Comparison of ENCODE assay signal across 8 mouse cellular contexts in genomic region chr9:104408571-104409294, GRCm38 (mm10).
DNase-seq lines count a peak whose midpoint lies in the region; ATAC-seq and TF ChIP-seq lines count a peak whose summit lies in the region.

No protein-coding gene starts in this region.

- DNase-seq in cerebellum, adult 11 months: peak; percentile 12
- DNase-seq in cerebellum, adult 18-20 months: peak; percentile 16 to 18
- DNase-seq in forelimb bud, embryonic 11.5 days (ENCODE audit: low read depth, low spot score): peak; percentile 69
- peak; percentile 11 to 12 for DNase-seq in kidney, adult 8-10 months
- DNase-seq in limb, embryonic 11.5 days (ENCODE audit: low spot score): peak; percentile 66
- peak; percentile 60 for DNase-seq in neural tube, embryonic 10.5 days (ENCODE audit: extremely low spot score, low spot score)
- DNase-seq in thymus, adult 2 months: no peak

- H3K27me3 ChIP-seq in limb, embryonic 11.5 days (ENCODE audit: control insufficient read depth, insufficient read depth, low read length): no peaks in the 10 kb centered on the region
- H3K27me3 ChIP-seq in thymus, adult 2 months (ENCODE audit: control insufficient read depth, insufficient read depth, low read length): peaks cover 7% of the 10 kb centered on the region; the same call in 1 of the 2 replicates

- no peak for ATAC-seq in cerebellum, adult (ENCODE audit: insufficient number of reproducible peaks, low FRiP score, low TSS enrichment)
- ATAC-seq in limb, embryonic 11.5 days (ENCODE audit: insufficient number of reproducible peaks, low FRiP score, low TSS enrichment, low read depth): peak; percentile 42; the same call in 1 of the 2 replicates

- no peak overlapping the region for H3K9ac ChIP-seq in limb, embryonic 11.5 days (ENCODE audit: low read length)

- no peak for TF ChIP-seq POLR2A in thymus, adult 2 months (IDR thresholded peaks at IDR 0.05; ENCODE audit: control insufficient read depth, extremely low read depth, insufficient read depth, low read length, poor library complexity)

- no peak for TF ChIP-seq CTCF in thymus, adult 2 months (IDR thresholded peaks at IDR 0.05; ENCODE audit: borderline replicate concordance, control insufficient read depth, extremely low read depth, insufficient read depth, low read length, poor library complexity)

- WGBS in limb, embryonic 11.5 days: 14% methylated on average over 21 of the region's 21 CpGs
- 16% methylated on average over 21 of the region's 21 CpGs for WGBS in thymus, adult 2 months

- no peaks in the 10 kb centered on the region for H3K9me3 ChIP-seq in limb, embryonic 11.5 days (ENCODE audit: control insufficient read depth, low read length)

- H3K4me1 ChIP-seq in limb, embryonic 11.5 days (ENCODE audit: control insufficient read depth, insufficient read depth, low read length): no peaks in the 10 kb centered on the region; the same call in 1 of the 2 replicates
- H3K4me1 ChIP-seq in thymus, adult 2 months (replicated peaks; ENCODE audit: control insufficient read depth, insufficient read depth, low read length): peaks cover 4% of the 10 kb centered on the region; the same call in 1 of the 2 replicates

- H3K27ac ChIP-seq in limb, embryonic 11.5 days (replicated peaks; ENCODE audit: low read depth, low read length): no peak overlapping the region
- H3K27ac ChIP-seq in thymus, adult 2 months (ENCODE audit: control insufficient read depth, insufficient read depth, low read length): no peak overlapping the region

- H3K4me3 ChIP-seq in limb, embryonic 11.5 days (ENCODE audit: low read depth, low read length): peak overlapping the region; percentile 21
- H3K4me3 ChIP-seq in thymus, adult 2 months (ENCODE audit: control insufficient read depth, insufficient read depth, low read length): no peak overlapping the region

- H3K4me2 ChIP-seq in limb, embryonic 11.5 days (ENCODE audit: low read depth, severe bottlenecking): peak overlapping the region; percentile 60

- H3K36me3 ChIP-seq in limb, embryonic 11.5 days (ENCODE audit: control insufficient read depth, insufficient read depth, low read length): no peaks in the 10 kb centered on the region
- no peaks in the 10 kb centered on the region for H3K36me3 ChIP-seq in thymus, adult 2 months (ENCODE audit: control insufficient read depth, insufficient read depth, low read length)
